8 mouse cellular contexts compared by ENCODE assay signal in the genomic region with DNA sequence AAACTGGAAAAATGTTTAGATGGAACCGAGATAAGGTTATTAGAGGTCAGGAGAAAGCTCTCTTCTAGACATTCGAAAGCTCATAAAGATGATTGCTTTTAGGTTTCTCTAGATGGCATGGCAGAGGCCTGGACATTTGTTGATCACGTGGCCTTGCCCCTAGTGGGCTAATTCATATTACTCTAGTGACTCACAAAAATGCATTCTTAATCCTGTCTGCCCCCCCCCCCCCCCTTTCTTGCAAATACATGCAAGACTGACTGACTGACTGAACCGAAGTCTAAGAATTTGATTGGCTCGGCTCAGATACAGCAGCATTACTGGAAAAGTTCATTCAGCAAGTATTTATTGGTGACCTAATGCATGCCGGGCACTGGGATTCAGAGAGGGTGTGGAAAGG. TPM values are rescaled to one million over a fixed set of nuclear protein-coding genes. Genes with fewer than 3 reads are reported as not detected.
DNase-seq lines count a peak whose midpoint lies in the region; ATAC-seq lines count a peak whose summit lies in the region.

No protein-coding gene starts in this region.

- no peaks in the 10 kb centered on the region for H3K27me3 ChIP-seq in hindbrain, embryonic 15.5 days
- H3K27me3 ChIP-seq in liver, embryonic 16.5 days (ENCODE audit: control insufficient read depth, insufficient read depth, low read depth, low read length) = no peaks in the 10 kb centered on the region
- no peaks in the 10 kb centered on the region for H3K27me3 ChIP-seq in neural tube, embryonic 15.5 days (replicated peaks)

- peak overlapping the region; percentile 96 for H3K4me3 ChIP-seq in hindbrain, embryonic 15.5 days
- H3K4me3 ChIP-seq in liver, embryonic 16.5 days (ENCODE audit: low read depth, low read length) = peak overlapping the region; percentile 99
- H3K4me3 ChIP-seq in neural tube, embryonic 15.5 days (replicated peaks) = peak overlapping the region; percentile 94

- 4% methylated on average over 6 of the region's 6 CpGs for WGBS in hindbrain, embryonic 15.5 days
- WGBS in liver, embryonic 16.5 days (ENCODE audit: insufficient replicate concordance) = 4% methylated on average over 6 of the region's 6 CpGs
- WGBS in neural tube, embryonic 15.5 days = 3% methylated on average over 6 of the region's 6 CpGs

- ATAC-seq in erythroblast, adult 5-6 weeks (replicated peaks; ENCODE audit: low FRiP score, poor library complexity, severe bottlenecking) = peak; percentile 31; the same call in 1 of the 2 replicates
- no peak for ATAC-seq in hindbrain, embryonic 15.5 days (ENCODE audit: low FRiP score, low read depth)
- ATAC-seq in liver, embryonic 16.5 days (ENCODE audit: low read depth) = no peak
- ATAC-seq in neural tube, embryonic 15.5 days (ENCODE audit: low FRiP score) = no peak

- no peaks in the 10 kb centered on the region for H3K9me3 ChIP-seq in hindbrain, embryonic 15.5 days
- no peaks in the 10 kb centered on the region for H3K9me3 ChIP-seq in liver, embryonic 16.5 days (replicated peaks; ENCODE audit: control insufficient read depth, low read length)
- H3K9me3 ChIP-seq in neural tube, embryonic 15.5 days (replicated peaks) = no peaks in the 10 kb centered on the region

- peaks cover 35% of the 10 kb centered on the region for H3K4me1 ChIP-seq in hindbrain, embryonic 15.5 days (replicated peaks)
- H3K4me1 ChIP-seq in liver, embryonic 16.5 days (ENCODE audit: control insufficient read depth, low read depth, low read length) = peaks cover 9% of the 10 kb centered on the region
- peaks cover 38% of the 10 kb centered on the region for H3K4me1 ChIP-seq in neural tube, embryonic 15.5 days

- peak overlapping the region; percentile 99 for H3K4me2 ChIP-seq in hindbrain, embryonic 15.5 days
- H3K4me2 ChIP-seq in liver, embryonic 16.5 days (ENCODE audit: low read depth, low read length) = peak overlapping the region; percentile 96
- peak overlapping the region; percentile 99 for H3K4me2 ChIP-seq in neural tube, embryonic 15.5 days

- H3K36me3 ChIP-seq in hindbrain, embryonic 15.5 days = no peaks in the 10 kb centered on the region
- no peaks in the 10 kb centered on the region for H3K36me3 ChIP-seq in liver, embryonic 16.5 days (ENCODE audit: control insufficient read depth, insufficient read depth)
- no peaks in the 10 kb centered on the region for H3K36me3 ChIP-seq in neural tube, embryonic 15.5 days

- peak overlapping the region; percentile 81 for H3K9ac ChIP-seq in hindbrain, embryonic 15.5 days
- peak overlapping the region; percentile 100 for H3K9ac ChIP-seq in liver, embryonic 16.5 days (ENCODE audit: low read depth, low read length)
- peak overlapping the region; percentile 86 for H3K9ac ChIP-seq in neural tube, embryonic 15.5 days (replicated peaks)

- H3K27ac ChIP-seq in hindbrain, embryonic 15.5 days (replicated peaks) = peak overlapping the region; percentile 18; the same call in 1 of the 2 replicates
- peak overlapping the region; percentile 99 for H3K27ac ChIP-seq in liver, embryonic 16.5 days (ENCODE audit: low read length)
- no peak overlapping the region; the same call in 1 of the 2 replicates for H3K27ac ChIP-seq in neural tube, embryonic 15.5 days (replicated peaks)

- DNase-seq in adrenal gland, adult (ENCODE audit: inconsistent age in 2 of 2, low spot score in 1 of 2) = peak; percentile 32 to 77
- no peak for DNase-seq in adrenal gland, postnatal 25 days
- DNase-seq in Muller cell, postnatal 12 days (ENCODE audit: inconsistent ontology term) = peak; percentile 92
- DNase-seq in thymus, postnatal 4 days = no peak

RNA-seq across cellular contexts. Expression of gene Nipbl, which starts 2.2 kb away (rescaled TPM):
- 54.8 and 55.9 TPM in 2 replicates for total RNA-seq in adrenal gland, postnatal 25 days (2021)
- total RNA-seq in erythroblast, adult 5-6 weeks (2015; ENCODE audit: low replicate concordance) = 40.3 and 41.7 TPM in 2 replicates
- 49.8 and 56.5 TPM in 2 replicates for total RNA-seq in erythroblast, adult 5-6 weeks (2017; ENCODE audit: low replicate concordance)
- polyA plus RNA-seq in hindbrain, embryonic 15.5 days (2015; fragmentation: Nextera tagmentation; extraction: Ambion mirVana) = 13.7 and 15.2 TPM in 2 replicates
- 6.2 and 6.3 TPM in 2 replicates for polyA plus RNA-seq in liver, embryonic 16.5 days (2015; fragmentation: Nextera tagmentation; extraction: Ambion mirVana)
- 13.3 and 15.1 TPM in 2 replicates for polyA plus RNA-seq in neural tube, embryonic 15.5 days (2015; fragmentation: Nextera tagmentation; extraction: Ambion mirVana)

Comparison
In these comparisons a context has a peak if more than half of its experiments do, and no peak if none do; other contexts are left out.
1. DNase-seq: peak in adrenal gland, adult (2 of 2) and Muller cell, postnatal 12 days (single experiment); none in adrenal gland, postnatal 25 days (single experiment) and thymus, postnatal 4 days (single experiment).
2. Peak in every context shown above with its lines, with median percentiles within 50 percentile points of each other: H3K4me2 ChIP-seq, H3K4me3 ChIP-seq and H3K9ac ChIP-seq.